Mouse (Mus musculus) skeletal muscle tissue, adult 2 months (tissue): ENCODE measurements around the gene Rara.
A peak's percentile ranks its signal among the peaks of the same experiment; 100 is the strongest.
"Not testable (repeated sequence)": the region's sequence is repeated elsewhere in the genome, so short reads cannot be mapped to it uniquely, and the experiment has no call there.

Experiments used
- DNase-seq: peaks from one replicate; pipeline ENCODE4 v3.0.0-alpha.2; 2012; ENCODE audit warnings: low read depth, low spot score

Rara gene

GRCm38 (mm10) chr11:98927438-98928076 lies at the start of gene Rara:
Gene Rara (plus strand): TSS chr11:98927818.
- DNase-seq = no peak

- DNase-seq = no peak
Observed at GRCm38 (mm10) chr11:98887703-98888102, 39.9 kb upstream of the Rara start.

GRCm38 (mm10) chr11:98889077-98889476 lies 38.5 kb upstream of the Rara start:
- DNase-seq = no peak

- no peak for DNase-seq
Observed at GRCm38 (mm10) chr11:98889977-98890376, 37.6 kb upstream of the Rara start.

GRCm38 (mm10) chr11:98892426-98892825 lies 35.2 kb upstream of the Rara start:
- no peak for DNase-seq

- DNase-seq = no peak
Observed at GRCm38 (mm10) chr11:98900529-98901125, 27.0 kb upstream of the Rara start.

- DNase-seq = no peak
Observed at GRCm38 (mm10) chr11:98902621-98903245, 24.9 kb upstream of the Rara start.

GRCm38 (mm10) chr11:98904577-98904976 lies 23.0 kb upstream of the Rara start:
- DNase-seq = no peak

GRCm38 (mm10) chr11:98905033-98905432 lies 22.6 kb upstream of the Rara start:
- DNase-seq = no peak

- DNase-seq = no peak
Observed at GRCm38 (mm10) chr11:98905583-98905982, 22.0 kb upstream of the Rara start.

GRCm38 (mm10) chr11:98907063-98907436 lies 20.6 kb upstream of the Rara start:
- no peak for DNase-seq

GRCm38 (mm10) chr11:98907437-98908173 lies 20.0 kb upstream of the Rara start, which contains the start of gene Cdc6:
Gene Cdc6 (plus strand): TSS chr11:98907801.
- DNase-seq = peak; percentile 95

- no peak for DNase-seq
Observed at GRCm38 (mm10) chr11:98909654-98910053, 18.0 kb upstream of the Rara start.

- DNase-seq = no peak
Observed at GRCm38 (mm10) chr11:98910415-98910814, 17.2 kb upstream of the Rara start.

- no peak for DNase-seq
Observed at GRCm38 (mm10) chr11:98911498-98911897, 16.1 kb upstream of the Rara start.

- no peak for DNase-seq
Observed at GRCm38 (mm10) chr11:98914196-98914595, 13.4 kb upstream of the Rara start.

GRCm38 (mm10) chr11:98916376-98916775 lies 11.2 kb upstream of the Rara start:
- not testable (repeated sequence) for DNase-seq

- no peak for DNase-seq
Observed at GRCm38 (mm10) chr11:98917428-98918005, 10.1 kb upstream of the Rara start.

GRCm38 (mm10) chr11:98918231-98918630 lies 9.4 kb upstream of the Rara start:
- DNase-seq = no peak

- no peak for DNase-seq
Observed at GRCm38 (mm10) chr11:98919009-98919408, 8.6 kb upstream of the Rara start.

- not testable (repeated sequence) for DNase-seq
Observed at GRCm38 (mm10) chr11:98921813-98922212, 5.8 kb upstream of the Rara start.

- not testable (repeated sequence) for DNase-seq
Observed at GRCm38 (mm10) chr11:98922307-98922706, 5.3 kb upstream of the Rara start.
